Mouse (Mus musculus): ENCODE measurements around the gene Bbs9. TPM values are rescaled to one million over a fixed set of nuclear protein-coding genes. Genes with fewer than 3 reads are reported as not detected.
A peak's percentile ranks its signal among the peaks of the same experiment; 100 is the strongest.

The Bbs9 gene
- polyA plus RNA-seq, 1 experiment from 2014 or later, result 13.5 TPM

DNA sequence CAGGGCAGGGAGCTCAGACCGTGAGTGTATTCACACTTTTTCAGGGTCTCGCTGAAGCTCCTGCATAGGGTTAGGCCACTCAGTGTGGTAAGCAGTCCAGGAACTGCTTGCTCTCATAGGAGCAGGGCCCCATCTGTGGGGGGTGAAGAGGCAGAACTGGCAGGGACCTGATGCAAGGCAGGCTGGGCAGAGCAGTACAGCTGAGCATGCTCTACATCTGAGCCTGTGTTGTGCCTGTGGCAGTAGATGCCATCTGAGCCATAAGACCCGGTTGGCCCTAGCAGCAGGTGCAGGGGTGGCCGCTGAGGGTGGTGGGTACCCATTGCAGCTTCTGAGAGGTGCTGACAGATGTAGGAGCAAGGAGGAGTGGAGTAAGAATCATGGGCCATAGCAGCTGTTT lies 202.5 kb downstream of the Bbs9 start:
- Histone ChIP-seq H3K27ac (no peak overlapping the region), H3K27me3 (ENCODE audit: low read depth, poor library complexity, severe bottlenecking) (no peaks in the 10 kb centered on the region), H3K4me1 (no peaks in the 10 kb centered on the region), H3K9me3 (replicated peaks) (no peaks in the 10 kb centered on the region), H3K36me3 (no peaks in the 10 kb centered on the region), H3K4me3 (no peak overlapping the region)
- WGBS, result 80% methylated on average over 4 of the region's 4 CpGs
- DNase-seq (ENCODE audit: low spot score), result no peak

DNA sequence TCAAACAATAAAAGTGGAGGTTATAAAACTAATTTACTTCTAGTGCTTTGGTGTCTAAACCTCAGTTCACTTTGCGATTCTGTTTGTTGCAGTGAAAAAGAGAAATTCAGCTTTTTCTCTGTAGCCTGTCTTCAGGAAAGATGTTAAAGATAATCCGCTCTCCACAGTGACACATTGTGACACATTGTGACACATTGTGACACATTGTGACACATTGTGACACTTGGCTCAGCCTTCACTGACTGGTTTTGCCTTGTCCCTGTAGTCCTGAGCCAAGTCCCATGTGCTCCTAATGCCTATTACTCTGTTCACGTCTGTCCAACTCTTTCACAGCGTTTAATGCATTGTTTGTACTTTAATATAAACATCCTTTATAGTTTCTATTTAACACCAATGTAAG lies 203.0 kb downstream of the Bbs9 start:
- DNase-seq (ENCODE audit: low spot score), result no peak
- Histone ChIP-seq H3K27me3 (ENCODE audit: low read depth, poor library complexity, severe bottlenecking) (no peaks in the 10 kb centered on the region), H3K9me3 (replicated peaks) (no peaks in the 10 kb centered on the region), H3K36me3 (no peaks in the 10 kb centered on the region), H3K4me3 (no peak overlapping the region), H3K27ac (no peak overlapping the region), H3K4me1 (no peaks in the 10 kb centered on the region)
- 92% methylated on average over 4 of the region's 4 CpGs for WGBS

DNA sequence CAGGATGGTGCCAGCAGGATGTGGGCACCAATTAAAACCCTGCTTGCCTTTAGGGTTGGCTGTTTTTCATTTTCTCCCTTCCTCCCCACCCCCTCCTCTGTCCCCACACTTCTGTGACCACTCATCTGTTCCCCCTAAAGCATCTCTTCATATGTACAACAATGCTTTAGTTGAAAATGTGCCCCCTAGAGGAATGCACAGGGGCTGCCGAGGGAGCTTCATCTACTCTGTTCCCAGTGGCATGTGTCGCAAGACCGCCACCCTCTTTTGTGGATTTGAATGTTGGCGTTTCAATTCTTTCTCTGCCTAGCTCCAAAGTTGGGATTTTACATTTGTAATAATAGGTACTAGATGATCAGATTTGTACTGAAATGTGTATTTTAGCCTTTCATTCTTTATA lies 204.0 kb downstream of the Bbs9 start:
- H3K9me3 ChIP-seq (replicated peaks), result no peaks in the 10 kb centered on the region
- no peak overlapping the region for H3K4me3 ChIP-seq

DNA sequence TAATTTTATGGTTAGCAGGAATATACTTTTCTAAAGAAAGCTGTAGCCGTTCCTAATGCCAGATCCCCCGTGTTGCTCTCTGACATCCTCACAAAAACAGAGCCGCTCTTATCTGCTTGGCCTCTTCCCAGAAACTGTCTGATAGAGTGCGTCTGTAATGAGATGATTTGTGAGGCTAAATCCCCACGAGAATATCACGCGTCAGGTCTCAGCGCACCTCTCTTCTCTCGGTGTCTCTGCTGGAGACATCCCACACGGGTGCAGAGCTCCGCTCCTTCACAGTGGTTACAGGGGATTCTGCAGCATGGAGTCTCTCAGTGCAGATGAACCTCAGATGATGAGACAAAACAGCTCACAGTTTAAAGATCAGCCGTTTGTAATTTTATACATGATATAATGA lies 204.5 kb downstream of the Bbs9 start:
- 84% methylated on average over 12 of the region's 12 CpGs for WGBS

More for the DNA sequence above, 204.0 kb downstream of the Bbs9 start:
- H3K4me1 ChIP-seq, result no peaks in the 10 kb centered on the region
- H3K27ac ChIP-seq, result no peak overlapping the region
- DNase-seq (ENCODE audit: low spot score), result no peak
- WGBS, result 95% methylated on average over 4 of the region's 4 CpGs
- H3K36me3 ChIP-seq, result no peaks in the 10 kb centered on the region
- H3K27me3 ChIP-seq (ENCODE audit: low read depth, poor library complexity, severe bottlenecking), result no peaks in the 10 kb centered on the region

DNA sequence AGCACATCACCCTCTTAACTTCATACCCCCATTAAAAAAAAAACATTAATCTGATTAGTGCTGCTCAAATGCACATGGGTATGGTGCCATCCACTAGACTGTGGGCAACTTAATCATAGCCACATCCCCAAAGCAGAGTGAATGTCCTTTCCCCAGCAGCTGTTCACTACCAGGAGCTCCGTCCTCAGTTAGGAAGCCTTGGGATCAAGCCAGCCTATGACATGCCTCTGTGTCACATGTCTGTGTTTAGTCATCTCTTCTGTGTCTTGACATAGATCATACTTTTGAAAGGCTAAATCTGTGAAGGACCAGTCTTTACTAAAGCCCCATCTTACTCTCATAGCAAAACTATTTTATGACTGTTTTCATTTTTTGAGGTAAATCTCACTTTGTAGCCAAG lies 205.0 kb downstream of the Bbs9 start:
- no peaks in the 10 kb centered on the region for H3K4me1 ChIP-seq
- H3K9me3 ChIP-seq (replicated peaks), result no peaks in the 10 kb centered on the region
- no peak overlapping the region for H3K27ac ChIP-seq
- no peak overlapping the region for H3K4me3 ChIP-seq
- no peaks in the 10 kb centered on the region for H3K36me3 ChIP-seq
- H3K27me3 ChIP-seq (ENCODE audit: low read depth, poor library complexity, severe bottlenecking), result no peaks in the 10 kb centered on the region
- 88% methylated on average over 1 of the region's 1 CpGs for WGBS
- no peak for DNase-seq (ENCODE audit: low spot score)

More for the DNA sequence above, 204.5 kb downstream of the Bbs9 start:
- no peaks in the 10 kb centered on the region for H3K36me3 ChIP-seq
- H3K4me3 ChIP-seq, result no peak overlapping the region
- DNase-seq (ENCODE audit: low spot score), result no peak
- H3K9me3 ChIP-seq (replicated peaks), result no peaks in the 10 kb centered on the region
- no peak overlapping the region for H3K27ac ChIP-seq
- no peaks in the 10 kb centered on the region for H3K27me3 ChIP-seq (ENCODE audit: low read depth, poor library complexity, severe bottlenecking)
- H3K4me1 ChIP-seq, result no peaks in the 10 kb centered on the region

DNA sequence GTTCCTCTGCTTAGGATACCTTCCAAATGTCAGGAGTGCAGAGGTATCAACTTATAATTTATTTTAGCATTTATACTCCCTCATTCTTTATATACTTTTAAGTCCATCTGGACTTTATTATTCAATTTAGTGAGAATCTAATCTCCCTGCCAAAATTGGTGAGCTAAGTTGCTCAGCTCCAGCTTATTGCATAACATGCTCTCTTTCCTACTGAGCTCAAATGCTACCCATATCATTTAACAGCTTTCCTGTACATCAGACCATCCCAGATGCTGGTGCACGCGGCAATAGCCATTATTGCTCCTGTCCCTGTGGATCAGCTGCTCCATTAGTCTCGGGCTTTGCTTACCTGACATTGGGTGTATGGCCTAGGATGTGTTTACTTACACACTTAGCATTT lies 208.3 kb downstream of the Bbs9 start:
- Histone ChIP-seq H3K27me3 (ENCODE audit: low read depth, poor library complexity, severe bottlenecking) (no peaks in the 10 kb centered on the region), H3K4me1 (no peaks in the 10 kb centered on the region), H3K36me3 (no peaks in the 10 kb centered on the region), H3K9me3 (replicated peaks) (no peaks in the 10 kb centered on the region), H3K27ac (no peak overlapping the region), H3K4me3 (no peak overlapping the region)
- 72% methylated on average over 3 of the region's 3 CpGs for WGBS
- no peak for DNase-seq (ENCODE audit: low spot score)

DNA sequence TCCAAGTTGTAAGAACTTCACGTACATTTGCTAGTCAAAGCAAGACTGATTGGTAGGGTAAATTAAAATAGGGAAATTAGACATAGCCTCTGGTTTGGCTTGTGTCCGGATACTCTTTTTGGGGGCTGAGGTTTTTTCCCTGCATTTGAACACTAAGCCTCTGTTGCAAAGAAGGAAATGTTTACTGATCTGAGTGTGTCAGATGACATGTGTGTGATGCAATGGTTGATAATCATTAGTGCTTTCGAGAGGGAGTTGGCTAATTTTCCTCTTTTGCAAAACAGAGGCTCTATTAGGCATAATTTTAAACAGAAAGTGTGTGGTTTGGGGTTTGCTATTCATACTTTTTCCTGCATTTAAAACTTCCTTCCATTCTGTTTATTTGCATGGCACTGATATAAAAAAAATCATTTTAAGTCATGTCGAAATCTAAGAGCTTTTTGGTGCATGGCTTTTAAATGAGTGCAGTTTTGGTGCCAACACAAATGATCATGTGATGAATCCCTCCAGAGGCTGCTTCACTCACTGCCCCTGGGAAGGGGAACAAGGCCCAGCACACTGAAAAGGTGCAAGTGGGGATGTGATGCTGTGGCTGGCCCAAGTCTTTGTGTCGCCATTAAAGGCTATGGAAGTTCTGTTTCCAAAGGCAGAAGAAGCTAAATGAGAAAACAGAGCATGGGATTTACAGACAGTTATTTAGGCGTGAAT lies 211.4 kb downstream of the Bbs9 start:
- 90% methylated on average over 6 of the region's 6 CpGs for WGBS
- Histone ChIP-seq H3K9me3 (replicated peaks) (no peaks in the 10 kb centered on the region), H3K4me1 (no peaks in the 10 kb centered on the region), H3K27ac (no peak overlapping the region), H3K4me3 (no peak overlapping the region), H3K27me3 (ENCODE audit: low read depth, poor library complexity, severe bottlenecking) (no peaks in the 10 kb centered on the region), H3K36me3 (no peaks in the 10 kb centered on the region)
- DNase-seq (ENCODE audit: low spot score), result no peak

DNA sequence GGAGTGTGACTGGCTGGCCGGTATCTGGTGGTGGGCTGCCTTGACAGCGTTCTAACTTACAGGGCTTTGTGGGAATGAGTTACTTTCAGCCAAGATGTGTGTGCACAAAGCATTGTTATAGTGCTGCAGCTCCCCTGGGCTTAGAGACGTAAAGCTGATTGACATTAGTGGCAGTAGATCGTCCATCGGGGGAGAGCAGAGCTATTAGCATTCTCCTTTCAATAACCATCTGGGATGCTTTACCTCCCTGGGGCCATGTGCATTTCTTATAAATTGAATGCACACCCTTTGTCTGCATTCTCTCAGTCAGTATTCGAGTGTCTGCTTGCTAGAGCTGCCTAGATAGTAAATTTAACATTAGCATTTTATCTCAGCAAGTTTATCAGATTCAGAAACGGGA lies 214.7 kb downstream of the Bbs9 start:
- H3K27ac ChIP-seq, result no peak overlapping the region

DNA sequence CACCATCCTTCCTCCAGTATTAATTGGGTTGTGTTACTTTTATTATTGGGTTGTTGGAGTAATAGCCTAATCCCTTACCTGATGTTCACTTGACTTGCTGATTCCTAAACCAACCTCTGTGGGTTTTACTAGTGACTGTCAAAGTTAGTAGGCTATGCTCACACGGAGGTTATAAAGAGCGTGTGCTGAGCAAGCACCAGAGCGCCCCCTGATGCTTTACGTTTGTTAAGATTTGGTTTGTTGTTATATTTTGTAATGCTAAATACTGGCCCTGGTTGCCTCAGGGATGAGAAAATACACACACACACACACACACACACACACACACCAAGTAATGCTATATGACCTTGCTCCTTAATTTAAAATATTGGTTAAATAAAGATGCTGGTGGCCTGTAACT lies 219.9 kb downstream of the Bbs9 start:
- Histone ChIP-seq H3K4me3 (no peak overlapping the region), H3K9me3 (replicated peaks) (no peaks in the 10 kb centered on the region), H3K27me3 (ENCODE audit: low read depth, poor library complexity, severe bottlenecking) (no peaks in the 10 kb centered on the region), H3K4me1 (peaks cover 17% of the 10 kb centered on the region), H3K27ac (no peak overlapping the region), H3K36me3 (no peaks in the 10 kb centered on the region)
- 88% methylated on average over 4 of the region's 4 CpGs for WGBS
- no peak for DNase-seq (ENCODE audit: low spot score)

More for the DNA sequence above, 214.7 kb downstream of the Bbs9 start:
- DNase-seq (ENCODE audit: low spot score), result no peak
- H3K27me3 ChIP-seq (ENCODE audit: low read depth, poor library complexity, severe bottlenecking), result no peaks in the 10 kb centered on the region
- no peaks in the 10 kb centered on the region for H3K4me1 ChIP-seq
- H3K36me3 ChIP-seq, result no peaks in the 10 kb centered on the region
- WGBS, result 66% methylated on average over 7 of the region's 7 CpGs
- H3K4me3 ChIP-seq, result no peak overlapping the region
- no peaks in the 10 kb centered on the region for H3K9me3 ChIP-seq (replicated peaks)

DNA sequence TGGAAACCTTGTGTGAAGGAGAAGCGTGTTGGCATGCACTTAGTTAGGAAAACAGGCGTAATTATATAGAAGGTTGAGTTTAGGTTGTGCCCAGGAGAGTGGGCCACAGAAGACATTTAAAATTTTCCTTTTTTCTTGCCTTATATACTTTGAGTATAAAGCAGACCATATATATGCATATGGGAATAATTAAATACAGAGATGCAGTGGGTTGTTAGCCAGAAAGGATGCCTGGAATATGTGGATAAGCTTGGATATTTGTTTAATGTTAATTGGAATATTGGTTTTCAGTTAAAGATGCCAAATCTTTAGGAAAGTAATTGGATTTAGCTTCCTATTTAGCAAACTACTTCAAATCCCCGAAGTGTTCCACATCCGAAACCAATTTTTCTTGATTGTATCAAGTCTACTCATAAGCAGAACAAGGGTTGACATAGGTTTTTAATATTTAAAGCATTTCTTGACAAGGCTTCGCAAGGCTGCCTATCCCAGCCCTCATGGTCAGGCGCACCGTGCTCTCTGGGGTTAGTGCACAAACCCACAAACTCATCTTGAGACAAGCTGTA lies 221.4 kb downstream of the Bbs9 start:
- Histone ChIP-seq H3K27ac (no peak overlapping the region), H3K36me3 (no peaks in the 10 kb centered on the region), H3K4me3 (no peak overlapping the region), H3K4me1 (peaks cover 17% of the 10 kb centered on the region), H3K27me3 (ENCODE audit: low read depth, poor library complexity, severe bottlenecking) (no peaks in the 10 kb centered on the region), H3K9me3 (replicated peaks) (no peaks in the 10 kb centered on the region)
- 89% methylated on average over 7 of the region's 7 CpGs for WGBS
- no peak for DNase-seq (ENCODE audit: low spot score)

DNA sequence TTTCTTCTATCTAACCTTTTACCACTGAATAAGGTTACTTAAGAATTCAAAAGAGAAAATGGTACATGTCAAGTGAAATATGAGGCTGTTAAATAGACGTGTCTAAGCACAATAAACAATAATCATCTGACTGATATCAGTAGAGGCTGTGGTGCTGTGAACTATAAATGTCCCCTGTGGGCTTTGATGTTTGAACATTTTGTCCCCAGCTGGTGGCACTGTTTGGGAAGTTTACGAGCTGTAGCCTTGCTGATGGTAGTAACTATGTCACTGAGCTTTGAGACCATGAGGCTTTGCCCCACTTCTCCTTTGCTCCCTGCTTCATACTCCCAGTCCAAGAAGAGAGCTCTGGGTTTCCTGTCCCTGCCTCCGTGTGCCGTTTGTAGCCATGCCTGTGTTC lies 222.3 kb downstream of the Bbs9 start:
- DNase-seq (ENCODE audit: low spot score), result no peak
- Histone ChIP-seq H3K4me3 (no peak overlapping the region), H3K27me3 (ENCODE audit: low read depth, poor library complexity, severe bottlenecking) (no peaks in the 10 kb centered on the region), H3K27ac (no peak overlapping the region), H3K4me1 (peaks cover 17% of the 10 kb centered on the region), H3K9me3 (replicated peaks) (no peaks in the 10 kb centered on the region), H3K36me3 (no peaks in the 10 kb centered on the region)
- WGBS, result 54% methylated on average over 4 of the region's 4 CpGs

DNA sequence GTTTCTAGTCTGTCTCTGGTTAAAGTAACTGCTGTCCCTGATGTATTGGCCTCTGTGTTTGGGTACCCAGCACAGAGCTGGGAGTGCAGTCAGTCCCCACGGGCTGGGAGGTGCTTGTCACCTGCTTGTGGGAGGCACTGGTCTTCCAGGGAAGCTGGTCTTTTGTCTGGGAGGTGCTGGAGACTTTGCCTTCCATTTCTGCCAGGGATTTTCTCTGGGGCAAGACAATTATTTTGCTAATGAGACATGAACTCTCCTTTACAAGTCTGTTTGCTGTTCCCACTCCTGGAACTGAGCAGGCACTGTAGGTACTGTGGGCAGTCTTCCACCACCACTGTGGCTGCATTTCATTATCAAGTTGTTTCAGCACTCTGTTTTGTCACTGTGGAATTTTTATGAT lies 223.0 kb downstream of the Bbs9 start:
- Histone ChIP-seq H3K4me3 (no peak overlapping the region), H3K27me3 (ENCODE audit: low read depth, poor library complexity, severe bottlenecking) (peaks cover 1% of the 10 kb centered on the region; the same call in 1 of the 2 replicates), H3K36me3 (0 out of 2 replicates have a peak, but pooled peaks cover 2% of the 10 kb centered on the region), H3K9me3 (replicated peaks) (no peaks in the 10 kb centered on the region), H3K4me1 (peaks cover 17% of the 10 kb centered on the region), H3K27ac (0 out of 2 replicates have a peak overlapping the region, but pooled peaks have one; percentile 25)
- 21% methylated on average over 1 of the region's 1 CpGs for WGBS
- DNase-seq (ENCODE audit: low spot score), result no peak

DNA sequence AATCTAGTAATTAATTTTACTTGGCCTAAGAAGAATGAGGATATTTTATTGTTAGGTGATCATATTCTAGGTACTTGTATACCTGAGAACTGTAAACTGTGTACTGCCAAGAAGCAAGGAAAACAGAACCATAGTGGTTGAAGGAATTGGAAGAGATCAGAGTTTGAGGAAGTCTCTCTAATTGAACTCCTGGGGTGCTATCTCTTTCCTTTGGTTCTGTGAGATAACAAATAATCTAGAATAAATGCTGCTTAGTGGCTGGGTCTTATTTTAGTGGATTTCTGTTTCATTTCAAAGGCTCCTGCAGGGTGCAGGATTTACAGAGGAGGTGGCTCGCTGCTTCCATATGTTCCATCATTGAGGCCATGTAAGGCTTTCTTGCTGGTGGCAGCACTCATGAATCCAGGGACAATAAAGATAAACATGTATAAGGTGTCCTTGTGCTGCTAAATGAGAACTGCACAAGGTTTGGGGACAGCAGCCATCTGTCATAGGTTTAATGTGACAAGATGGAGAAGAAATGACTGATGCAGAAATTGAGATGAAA lies 226.6 kb downstream of the Bbs9 start:
- H3K27me3 ChIP-seq (ENCODE audit: low read depth, poor library complexity, severe bottlenecking), result peaks cover 20% of the 10 kb centered on the region; the same call in 1 of the 2 replicates
- peaks cover 36% of the 10 kb centered on the region for H3K4me1 ChIP-seq
- H3K27ac ChIP-seq, result no peak overlapping the region
- no peaks in the 10 kb centered on the region for H3K9me3 ChIP-seq (replicated peaks)
- no peak overlapping the region for H3K4me3 ChIP-seq
- 82% methylated on average over 1 of the region's 1 CpGs for WGBS
- DNase-seq (ENCODE audit: low spot score), result no peak
- 0 out of 2 replicates have a peak, but pooled peaks cover 3% of the 10 kb centered on the region for H3K36me3 ChIP-seq
